Mouse (Mus musculus): ENCODE results near the gene Fdxr.

GRCm38 (mm10) chr11:115222077-115222476 is 54.8 kb downstream of the Fdxr start:
- TF ChIP-seq POLR2A (IDR thresholded peaks at IDR 0.05; ENCODE audit: control insufficient read depth, extremely low read depth, insufficient read depth, low read length, poor library complexity), result no peak
- no peak for TF ChIP-seq CTCF (IDR thresholded peaks at IDR 0.05; ENCODE audit: borderline replicate concordance, control insufficient read depth, extremely low read depth, insufficient read depth, low read length, poor library complexity)
